Mouse (Mus musculus): ENCODE data around the gene Ppp1r12c. TPM values are rescaled to one million over a fixed set of nuclear protein-coding genes. Genes with fewer than 3 reads are reported as not detected.

Gene Ppp1r12c
- polyA plus RNA-seq, 1 experiment from 2014 or later = 41.1 TPM

GRCm38 (mm10) chr7:4513236-4513635 is 11.8 kb upstream of the Ppp1r12c start:
- Histone ChIP-seq H3K9me3 (replicated peaks) (no peaks in the 10 kb centered on the region), H3K27me3 (replicated peaks) (no peaks in the 10 kb centered on the region), H3K27ac (no peak overlapping the region), H3K4me1 (peaks cover 44% of the 10 kb centered on the region), H3K9ac (no peak overlapping the region), H3K4me3 (no peak overlapping the region), H3K4me2 (no peak overlapping the region), H3K36me3 (no peaks in the 10 kb centered on the region)
- no peak for ATAC-seq
- 21% methylated on average over 13 of the region's 13 CpGs for whole genome bisulfite sequencing (ENCODE audit: insufficient replicate concordance)

DNA sequence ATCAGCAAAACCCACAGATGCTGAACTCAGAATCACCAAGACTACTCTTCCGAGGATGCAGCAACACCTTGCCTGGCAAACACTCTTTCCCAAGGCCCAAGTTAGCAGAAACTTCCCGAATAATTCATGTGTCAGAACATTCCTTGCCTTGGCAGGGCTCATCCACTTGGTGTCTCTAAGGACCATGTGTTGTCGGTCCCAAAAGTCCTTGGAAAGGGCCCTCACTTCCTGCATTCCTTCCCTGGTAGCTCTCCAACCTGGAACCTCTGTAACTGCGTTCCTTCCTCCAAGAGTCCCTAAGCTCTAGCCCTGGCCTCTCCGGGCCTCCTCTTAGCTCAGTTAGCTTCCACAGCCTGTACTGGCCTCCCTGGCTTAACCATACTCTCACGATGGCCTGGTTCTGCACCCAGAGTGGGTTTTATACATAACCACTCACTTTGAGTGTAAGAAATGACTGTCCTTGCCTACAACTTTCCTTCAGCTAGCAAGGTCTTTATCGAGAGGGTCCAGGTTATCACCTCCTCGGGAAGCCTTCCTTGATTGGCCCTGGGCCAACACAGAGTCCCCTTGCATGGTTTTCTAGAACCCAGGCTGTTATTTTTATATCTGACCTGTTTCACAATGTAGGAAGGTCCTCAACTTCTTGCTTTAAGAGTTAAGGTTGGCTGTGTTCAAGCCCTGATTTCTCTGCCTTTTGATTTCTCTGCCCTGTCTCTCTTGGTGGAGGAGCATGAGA is 10.2 kb upstream of the Ppp1r12c start:
- ATAC-seq = no peak
- no peak overlapping the region for H3K4me3 ChIP-seq
- H3K27ac ChIP-seq = no peak overlapping the region
- no peaks in the 10 kb centered on the region for H3K36me3 ChIP-seq
- WGBS (ENCODE audit: insufficient replicate concordance) = 65% methylated on average over 8 of the region's 8 CpGs
- no peaks in the 10 kb centered on the region for H3K9me3 ChIP-seq (replicated peaks)
- no peak overlapping the region for H3K9ac ChIP-seq
- peaks cover 53% of the 10 kb centered on the region for H3K4me1 ChIP-seq
- H3K4me2 ChIP-seq = no peak overlapping the region
- H3K27me3 ChIP-seq (replicated peaks) = no peaks in the 10 kb centered on the region

GRCm38 (mm10) chr7:4509863-4510608 is 8.6 kb upstream of the Ppp1r12c start:
- Histone ChIP-seq H3K4me1 (peaks cover 56% of the 10 kb centered on the region), H3K9me3 (replicated peaks) (no peaks in the 10 kb centered on the region), H3K36me3 (no peaks in the 10 kb centered on the region), H3K27me3 (replicated peaks) (no peaks in the 10 kb centered on the region), H3K27ac (no peak overlapping the region), H3K9ac (no peak overlapping the region), H3K4me3 (peak overlapping the region; percentile 11; the same call in 1 of the 2 replicates), H3K4me2 (peak overlapping the region; percentile 55)
- whole genome bisulfite sequencing (ENCODE audit: insufficient replicate concordance) = 21% methylated on average over 24 of the region's 24 CpGs
- ATAC-seq = peak; percentile 74

- ATAC-seq = no peak
- Histone ChIP-seq H3K4me1 (peaks cover 66% of the 10 kb centered on the region), H3K27me3 (replicated peaks) (no peaks in the 10 kb centered on the region), H3K27ac (0 out of 2 replicates have a peak overlapping the region, but pooled peaks have one; percentile 30), H3K9ac (no peak overlapping the region), H3K36me3 (no peaks in the 10 kb centered on the region), H3K4me2 (peak overlapping the region; percentile 55; the same call in 1 of the 2 replicates), H3K9me3 (replicated peaks) (no peaks in the 10 kb centered on the region), H3K4me3 (no peak overlapping the region)
- 54% methylated on average over 8 of the region's 8 CpGs for WGBS (ENCODE audit: insufficient replicate concordance)
Measured at GRCm38 (mm10) chr7:4508739-4509116, 7.2 kb upstream of the Ppp1r12c start.

DNA sequence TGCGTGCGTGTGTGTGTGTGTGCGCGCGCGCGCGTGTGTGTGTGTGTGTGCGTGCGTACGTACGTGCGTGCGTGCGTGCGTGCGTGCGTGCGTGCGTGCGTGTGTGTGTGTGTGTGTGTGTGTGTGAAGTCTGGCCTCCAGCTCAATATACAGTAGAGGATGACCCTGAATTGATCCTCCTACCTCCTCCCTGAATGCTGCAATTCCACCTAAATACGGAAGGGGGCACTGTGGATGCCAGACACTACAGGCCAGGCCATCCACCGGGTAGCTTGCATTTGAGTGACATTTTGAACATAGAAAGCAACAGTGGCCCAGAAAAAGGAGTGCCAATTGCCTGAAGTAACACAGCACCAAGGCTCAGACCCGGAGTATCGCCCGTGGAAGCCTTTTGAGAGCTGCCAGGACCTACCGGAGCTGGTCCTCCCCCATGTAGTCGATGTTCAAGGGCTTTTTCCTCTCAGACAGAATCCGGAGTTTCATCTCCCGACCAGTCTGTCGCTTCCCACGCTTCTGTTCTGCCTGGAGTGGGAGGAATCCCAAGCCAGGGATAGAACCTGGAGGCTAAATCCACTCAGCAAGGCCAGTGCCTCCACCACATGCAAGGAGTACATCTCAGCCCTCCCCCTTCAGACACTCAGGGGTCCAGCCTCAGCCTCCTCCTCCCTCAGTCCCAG is 6.7 kb upstream of the Ppp1r12c start:
- ATAC-seq = no peak
- Histone ChIP-seq H3K9me3 (replicated peaks) (no peaks in the 10 kb centered on the region), H3K4me1 (peaks cover 63% of the 10 kb centered on the region), H3K36me3 (no peaks in the 10 kb centered on the region), H3K4me2 (no peak overlapping the region), H3K27ac (0 out of 2 replicates have a peak overlapping the region, but pooled peaks have one; percentile 30), H3K9ac (no peak overlapping the region), H3K27me3 (replicated peaks) (no peaks in the 10 kb centered on the region), H3K4me3 (no peak overlapping the region)
- WGBS (ENCODE audit: insufficient replicate concordance) = 65% methylated on average over 31 of the region's 32 CpGs

- Histone ChIP-seq H3K4me1 (peaks cover 71% of the 10 kb centered on the region), H3K27me3 (replicated peaks) (no peaks in the 10 kb centered on the region), H3K9me3 (replicated peaks) (no peaks in the 10 kb centered on the region), H3K4me2 (no peak overlapping the region), H3K9ac (no peak overlapping the region), H3K4me3 (no peak overlapping the region), H3K27ac (no peak overlapping the region), H3K36me3 (no peaks in the 10 kb centered on the region)
- 32% methylated on average over 3 of the region's 4 CpGs for WGBS (ENCODE audit: insufficient replicate concordance)
- no peak for ATAC-seq
Measured at GRCm38 (mm10) chr7:4507220-4507619, 5.7 kb upstream of the Ppp1r12c start.

- Histone ChIP-seq H3K9me3 (replicated peaks) (no peaks in the 10 kb centered on the region), H3K4me3 (no peak overlapping the region), H3K36me3 (peaks cover 3% of the 10 kb centered on the region; the same call in 1 of the 2 replicates), H3K4me1 (peaks cover 76% of the 10 kb centered on the region), H3K9ac (peak overlapping the region; percentile 12; the same call in 1 of the 2 replicates), H3K27ac (peak overlapping the region; percentile 78), H3K4me2 (peak overlapping the region; percentile 40), H3K27me3 (replicated peaks) (no peaks in the 10 kb centered on the region)
- ATAC-seq = no peak
- WGBS (ENCODE audit: insufficient replicate concordance) = 17% methylated on average over 11 of the region's 11 CpGs
Measured at GRCm38 (mm10) chr7:4504646-4505435, 3.4 kb upstream of the Ppp1r12c start.

DNA sequence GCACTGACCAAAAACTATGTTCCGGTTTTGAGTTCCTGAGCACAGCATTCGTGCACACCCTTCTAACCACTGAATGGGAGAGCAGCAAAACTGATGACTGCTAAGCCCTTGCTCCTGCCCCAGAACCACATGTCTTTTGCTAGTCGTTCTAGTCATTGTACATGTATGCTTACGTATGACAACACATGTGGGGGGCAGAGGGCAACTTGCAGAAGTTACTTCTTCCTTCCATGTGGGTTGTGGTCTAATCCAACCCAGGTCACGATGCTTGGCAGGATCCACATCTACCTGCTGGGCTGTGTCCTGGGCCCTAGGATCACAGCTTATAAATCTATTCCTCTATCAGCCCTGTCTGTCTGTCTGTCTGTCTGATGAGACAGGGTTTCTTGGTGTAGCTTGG is 2.4 kb upstream of the Ppp1r12c start:
- Histone ChIP-seq H3K36me3 (peaks cover 8% of the 10 kb centered on the region; the same call in 1 of the 2 replicates), H3K27ac (peak overlapping the region; percentile 78), H3K9ac (no peak overlapping the region), H3K9me3 (replicated peaks) (no peaks in the 10 kb centered on the region), H3K27me3 (replicated peaks) (no peaks in the 10 kb centered on the region), H3K4me2 (no peak overlapping the region), H3K4me3 (no peak overlapping the region), H3K4me1 (peaks cover 76% of the 10 kb centered on the region)
- 52% methylated on average over 5 of the region's 5 CpGs for WGBS (ENCODE audit: insufficient replicate concordance)
- no peak for ATAC-seq

GRCm38 (mm10) chr7:4503100-4503499 is 1.6 kb upstream of the Ppp1r12c start:
- 63% methylated on average over 4 of the region's 4 CpGs for WGBS (ENCODE audit: insufficient replicate concordance)
- H3K4me3 ChIP-seq = no peak overlapping the region

DNA sequence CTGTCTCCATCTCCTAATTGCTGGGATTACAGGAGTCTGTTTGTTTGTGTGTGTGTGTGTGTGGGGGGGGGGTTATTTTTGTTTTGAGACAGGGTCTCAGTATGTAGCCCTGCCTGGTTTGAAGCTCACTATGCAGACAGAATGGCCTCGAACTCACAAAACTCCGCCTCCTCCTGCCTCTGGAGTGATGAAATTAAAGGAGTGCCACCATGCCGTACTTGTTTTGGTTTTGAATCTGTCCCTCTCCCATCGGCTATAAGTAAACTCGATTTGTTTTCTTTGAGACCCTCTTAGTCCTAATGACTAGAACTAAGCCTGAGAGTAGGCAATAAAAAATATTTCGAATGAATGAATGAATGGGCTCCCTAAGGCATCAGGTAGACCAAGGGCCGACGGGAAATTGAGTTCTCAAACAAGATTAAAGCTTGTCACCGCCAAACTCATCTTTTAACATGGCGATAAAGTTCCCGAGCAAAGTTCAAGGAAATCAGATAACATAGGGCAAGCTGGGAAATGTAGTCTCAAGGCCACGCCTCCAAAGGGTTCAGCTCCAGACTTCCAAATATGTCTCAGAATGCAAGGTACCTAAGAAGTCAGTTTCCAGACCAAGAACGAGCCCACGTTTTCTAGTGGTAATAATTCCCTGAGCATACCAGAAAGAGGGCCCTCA is 1.1 kb upstream of the Ppp1r12c start:
- peak overlapping the region; percentile 91 for H3K27ac ChIP-seq
- H3K27me3 ChIP-seq (replicated peaks) = no peaks in the 10 kb centered on the region
- peak overlapping the region; percentile 93 for H3K4me3 ChIP-seq
- peak overlapping the region; percentile 95 for H3K9ac ChIP-seq
- H3K4me2 ChIP-seq = peak overlapping the region; percentile 77
- peak; percentile 4; the same call in 1 of the 2 replicates for ATAC-seq
- peaks cover 16% of the 10 kb centered on the region for H3K36me3 ChIP-seq
- no peaks in the 10 kb centered on the region for H3K9me3 ChIP-seq (replicated peaks)
- peaks cover 74% of the 10 kb centered on the region for H3K4me1 ChIP-seq
- 6% methylated on average over 14 of the region's 14 CpGs for WGBS (ENCODE audit: insufficient replicate concordance)

More at GRCm38 (mm10) chr7:4503100-4503499, 1.6 kb upstream of the Ppp1r12c start:
- Histone ChIP-seq H3K9me3 (replicated peaks) (no peaks in the 10 kb centered on the region), H3K4me2 (peak overlapping the region; percentile 77), H3K27me3 (replicated peaks) (no peaks in the 10 kb centered on the region), H3K9ac (no peak overlapping the region), H3K27ac (peak overlapping the region; percentile 91), H3K4me1 (peaks cover 76% of the 10 kb centered on the region), H3K36me3 (peaks cover 11% of the 10 kb centered on the region)
- ATAC-seq = no peak
